In the genomic region with DNA sequence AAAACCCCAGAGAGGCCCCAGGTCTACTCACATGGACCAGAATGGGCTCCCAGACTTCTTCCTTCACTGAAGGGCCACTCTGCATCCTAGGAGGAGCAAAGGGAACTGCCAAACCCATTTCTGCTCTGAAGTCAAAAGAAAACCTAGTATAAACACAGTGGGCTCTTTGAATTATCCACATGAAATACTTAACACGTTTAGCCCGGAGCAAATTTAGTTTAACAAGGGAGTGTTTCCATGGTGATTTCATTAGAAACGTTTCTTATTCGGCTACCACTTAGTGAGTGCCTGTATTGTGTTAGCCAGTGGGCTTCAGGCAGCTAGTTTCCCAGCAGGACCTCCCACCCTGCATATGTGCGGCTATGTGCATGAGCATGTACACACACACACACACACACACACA, we compare ENCODE assay signal across 14 mouse cellular contexts.
A peak's percentile ranks its signal among the peaks of the same experiment; 100 is the strongest.
DNase-seq lines count a peak whose midpoint lies in the region; ATAC-seq lines count a peak whose summit lies in the region.
"Had no signal": no experiment of that assay in that cellular context is flagged by ENCODE, and none has a peak within 500 bp of the region (broad histone marks: within the 10 kb centered on the region; RNA-seq: fewer than 3 reads in every experiment).

No protein-coding gene starts in this region.

- DNase-seq in embryo, embryonic 10.5 days (ENCODE audit: low spot score) = peak; percentile 31
- DNase-seq in embryo, embryonic 10 days (ENCODE audit: low spot score) = no peak
- peak; percentile 18 for DNase-seq in retina, postnatal 1 day
- no peak for DNase-seq in retina, embryonic 14.5 days (ENCODE audit: low spot score)
- DNase-seq in limb, embryonic 11.5 days (ENCODE audit: low spot score) = peak; percentile 42
- DNase-seq in spleen, postnatal 36 days (ENCODE audit: low spot score in 2 of 2) = no peak
- no peak for DNase-seq in urinary bladder, adult 18-20 months (ENCODE audit: low spot score in 2 of 2)
- no peak for DNase-seq in thymus, postnatal 0 days (ENCODE audit: low spot score)
- DNase-seq: adrenal gland, postnatal 36 days; cerebellum, adult 2 months; gastrocnemius, adult 2 months; kidney, postnatal 10 days had no signal

- no peak overlapping the region for H3K4me2 ChIP-seq in limb, embryonic 11.5 days (ENCODE audit: low read depth, severe bottlenecking)

- ATAC-seq in limb, embryonic 11.5 days (ENCODE audit: insufficient number of reproducible peaks, low FRiP score, low TSS enrichment, low read depth) = peak; percentile 90

- no peaks in the 10 kb centered on the region for H3K36me3 ChIP-seq in limb, embryonic 11.5 days (ENCODE audit: control insufficient read depth, insufficient read depth, low read length)
- H3K36me3 ChIP-seq: heart, embryonic 10.5 days had no signal

- no peak overlapping the region for H3K9ac ChIP-seq in limb, embryonic 11.5 days (ENCODE audit: low read length)

- 0 out of 2 replicates have a peak overlapping the region, but pooled peaks have one; percentile 15 for H3K27ac ChIP-seq in limb, embryonic 11.5 days (replicated peaks; ENCODE audit: low read depth, low read length)
- H3K27ac ChIP-seq: gastrocnemius, adult 2 months; heart, embryonic 10.5 days; macrophage had no signal

- H3K9me3 ChIP-seq in limb, embryonic 11.5 days (ENCODE audit: control insufficient read depth, low read length) = no peaks in the 10 kb centered on the region
- H3K9me3 ChIP-seq: heart, embryonic 10.5 days had no signal

- peaks cover 3% of the 10 kb centered on the region; the same call in 1 of the 2 replicates for H3K4me1 ChIP-seq in limb, embryonic 11.5 days (ENCODE audit: control insufficient read depth, insufficient read depth, low read length)
- H3K4me1 ChIP-seq: heart, embryonic 10.5 days had no signal

- H3K4me3 ChIP-seq in limb, embryonic 11.5 days (ENCODE audit: low read depth, low read length) = no peak overlapping the region
- H3K4me3 ChIP-seq: gastrocnemius, adult 2 months; heart, embryonic 10.5 days had no signal

- no peaks in the 10 kb centered on the region for H3K27me3 ChIP-seq in limb, embryonic 11.5 days (ENCODE audit: control insufficient read depth, insufficient read depth, low read length)

- WGBS in limb, embryonic 11.5 days = 22% methylated on average over 5 of the region's 5 CpGs

Comparison
In these comparisons a context has a peak if more than half of its experiments do, and no peak if none do; other contexts are left out.
1. DNase-seq: peak in embryo, embryonic 10.5 days (single experiment), retina, postnatal 1 day (single experiment) and limb, embryonic 11.5 days (single experiment); none in embryo, embryonic 10 days (single experiment), retina, embryonic 14.5 days (single experiment), spleen, postnatal 36 days (0 of 2), urinary bladder, adult 18-20 months (0 of 2) and thymus, postnatal 0 days (single experiment).